Mouse (Mus musculus) midbrain, embryonic 16.5 days (tissue): ENCODE measurements around the gene Egr2. TPM values are rescaled to one million over a fixed set of nuclear protein-coding genes. Genes with fewer than 3 reads are reported as not detected.

Source experiments
- ATAC-seq: fragments of 200-750 bp; cut with Nextera tagmentation; 2 replicates; pipeline ENCODE4 v1.8.0; 2017; ENCODE audit warnings: moderate TSS enrichment
- H3K27ac ChIP-seq: fragments of 300-500 bp; sonication (generic); 2 replicates; pipeline ENCODE4 v1.5.1; 2014; ENCODE audit warnings: mild to moderate bottlenecking, low read length, mixed read lengths
- H3K27me3 ChIP-seq: fragments of 300-500 bp; sonication (generic); 2 replicates; pipeline ENCODE4 v1.6.1; 2014; ENCODE audit warnings: low read depth, low read length, mixed read lengths; ENCODE audit not compliant: control insufficient read depth, insufficient read depth
- H3K36me3 ChIP-seq: fragments of 300-500 bp; sonication (generic); 2 replicates; pipeline ENCODE4 v1.6.1; 2014; ENCODE audit warnings: mild to moderate bottlenecking, low read length, moderate library complexity, mixed read lengths; ENCODE audit not compliant: control insufficient read depth, insufficient read depth
- H3K4me1 ChIP-seq: fragments of 300-500 bp; sonication (generic); 2 replicates; pipeline ENCODE4 v1.6.1; 2014; ENCODE audit warnings: mild to moderate bottlenecking, low read length, mixed read lengths; ENCODE audit not compliant: control insufficient read depth, insufficient read depth
- H3K4me2 ChIP-seq: fragments of 300-500 bp; sonication (generic); 2 replicates; pipeline ENCODE4 v1.6.1; 2014; ENCODE audit warnings: mild to moderate bottlenecking, low read length, mixed read lengths
- H3K4me3 ChIP-seq: fragments of 300-500 bp; sonication (generic); 2 replicates; pipeline ENCODE4 v1.5.1; 2014; ENCODE audit warnings: low read depth, mild to moderate bottlenecking, low read length, moderate library complexity, mixed read lengths
- H3K9ac ChIP-seq: fragments of 300-500 bp; sonication (generic); 2 replicates; pipeline ENCODE4 v1.6.1; 2014; ENCODE audit warnings: low read depth, low read length, mixed read lengths
- H3K9me3 ChIP-seq: fragments of 300-500 bp; sonication (generic); replicated peaks from 2 replicates; pipeline ENCODE4 v1.6.1; 2014; ENCODE audit warnings: mild to moderate bottlenecking, low read length, mixed read lengths; ENCODE audit not compliant: control insufficient read depth, poor library complexity, severe bottlenecking
- WGBS: fragments of 180-500 bp; shearing (Covaris S2); extraction: QIAGEN DNeasy Blood & Tissue Kit; methylation state at CpG from one replicate; pipeline ENCODE4 v1.1.7; 2014; 5-methylcytosine and 5-hydroxymethylcytosine counted together
- polyA plus RNA-seq: library from polyadenylated mRNA; unstranded; fragments of >200 nt; fragmentation: Nextera tagmentation; extraction: Ambion mirVana; gene quantifications from 2 replicates; pipeline ENCODE4 v1.2.1, GENCODE M21; 2015

The Egr2 gene
- polyA plus RNA-seq, 1 experiment from 2014 or later, result 0.45 TPM

DNA sequence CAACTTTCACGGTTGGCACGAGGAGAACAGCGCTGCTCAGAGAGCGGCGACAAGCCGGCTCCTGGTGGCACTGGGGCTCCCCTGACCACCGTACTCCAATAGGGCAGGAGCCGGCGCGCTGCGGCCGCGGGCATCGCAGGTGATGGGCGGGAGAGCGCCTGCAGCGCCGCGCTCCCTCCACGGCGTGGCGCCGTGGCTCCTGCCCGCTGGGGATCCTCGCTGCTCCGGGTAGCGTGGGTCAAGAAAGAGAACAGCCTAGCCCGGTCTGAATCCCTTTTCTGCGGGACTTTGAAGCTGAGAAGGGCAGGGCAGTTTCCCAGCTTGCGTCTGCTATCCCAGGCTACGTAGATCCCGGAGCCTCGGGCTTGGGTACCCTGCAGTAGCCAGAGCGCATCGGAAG, 697 bp downstream of the Egr2 start:
- Histone ChIP-seq H3K9me3 (no peaks in the 10 kb centered on the region), H3K4me2 (peak overlapping the region; percentile 93), H3K36me3 (no peaks in the 10 kb centered on the region), H3K9ac (no peak overlapping the region), H3K27me3 (peaks cover 70% of the 10 kb centered on the region), H3K27ac (no peak overlapping the region), H3K4me1 (peaks cover 37% of the 10 kb centered on the region), H3K4me3 (peak overlapping the region; percentile 57)
- under 1% methylated on average over 35 of the region's 35 CpGs for WGBS
- peak; percentile 46; the same call in 1 of the 2 replicates for ATAC-seq

DNA sequence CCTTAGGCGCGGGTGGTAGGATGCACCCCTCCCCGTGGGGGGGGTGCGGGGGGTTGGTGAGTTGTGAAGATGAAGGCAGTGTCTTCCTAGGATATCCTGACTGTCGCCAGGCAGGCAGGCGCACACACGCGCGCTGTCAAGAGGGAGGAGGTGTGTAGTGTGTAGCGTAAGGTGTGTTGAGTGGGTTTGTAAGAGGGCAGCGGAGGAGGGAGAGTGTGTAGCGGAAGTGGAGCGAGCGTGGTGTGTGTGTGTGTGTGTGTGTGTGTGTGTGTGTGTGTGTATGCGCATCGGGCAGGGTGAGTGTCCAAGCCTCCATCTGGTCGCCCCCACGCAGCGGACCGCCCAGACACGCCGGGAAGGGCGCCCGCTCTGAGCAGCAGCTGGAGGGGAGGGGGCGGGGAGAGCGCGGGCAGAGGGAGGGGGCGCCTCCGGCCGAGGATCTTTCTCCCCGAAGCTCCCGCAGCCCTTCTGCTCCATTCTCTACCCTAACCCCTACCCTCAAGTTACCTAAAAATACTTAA, 1.4 kb downstream of the Egr2 start:
- Histone ChIP-seq H3K4me1 (peaks cover 37% of the 10 kb centered on the region), H3K9ac (peak overlapping the region; percentile 42; the same call in 1 of the 2 replicates), H3K9me3 (no peaks in the 10 kb centered on the region), H3K4me2 (peak overlapping the region; percentile 93), H3K27me3 (peaks cover 75% of the 10 kb centered on the region), H3K27ac (no peak overlapping the region), H3K36me3 (no peaks in the 10 kb centered on the region), H3K4me3 (peak overlapping the region; percentile 57)
- peak; percentile 34 for ATAC-seq
- under 1% methylated on average over 17 of the region's 32 CpGs for WGBS

DNA sequence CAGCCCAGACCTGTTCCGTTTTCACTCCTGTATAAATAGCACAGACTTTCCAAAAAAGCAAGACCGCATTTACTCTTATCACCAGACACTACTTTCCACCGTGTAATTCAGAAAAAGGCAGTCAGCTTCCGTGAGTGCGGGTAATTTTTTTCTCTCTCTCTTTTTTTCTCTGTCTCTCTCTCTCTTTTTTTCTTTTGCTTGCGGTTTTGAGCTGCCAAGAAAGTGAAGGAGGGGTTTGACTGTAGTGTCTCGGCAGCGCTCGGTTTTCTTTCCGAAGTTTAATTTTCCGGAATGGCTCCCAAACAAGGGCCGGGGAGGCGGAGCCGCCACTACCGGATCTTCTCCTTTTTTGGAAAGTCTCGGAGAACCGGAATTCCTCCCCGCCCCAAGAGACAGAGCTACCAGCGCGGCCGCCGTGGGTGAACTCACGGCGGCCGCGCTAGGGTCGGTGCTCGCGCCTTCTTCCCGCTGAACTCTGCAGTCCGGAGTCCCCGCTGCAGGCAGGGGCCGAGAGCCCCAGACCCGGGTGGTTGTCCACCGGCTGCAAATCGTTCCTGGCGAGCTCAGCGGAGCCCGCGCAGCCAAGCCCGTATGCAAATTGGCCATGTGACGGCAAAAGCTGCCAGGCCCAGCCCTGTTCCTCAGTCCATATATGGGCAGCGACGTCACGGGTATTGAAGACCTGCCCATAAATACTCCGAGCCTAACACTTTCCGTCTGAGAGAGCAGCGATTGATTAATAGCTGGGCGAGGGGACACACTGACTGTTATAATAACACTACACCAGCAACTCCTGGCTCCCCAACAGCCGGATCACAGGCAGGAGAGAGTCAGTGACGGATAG, 2.1 kb downstream of the Egr2 start:
- H3K4me2 ChIP-seq, result peak overlapping the region; percentile 93
- no peaks in the 10 kb centered on the region for H3K36me3 ChIP-seq
- no peaks in the 10 kb centered on the region for H3K9me3 ChIP-seq
- ATAC-seq, result peak; percentile 83
- peak overlapping the region; percentile 57 for H3K4me3 ChIP-seq
- WGBS, result under 1% methylated on average over 51 of the region's 51 CpGs
- peaks cover 81% of the 10 kb centered on the region for H3K27me3 ChIP-seq
- H3K27ac ChIP-seq, result no peak overlapping the region
- peak overlapping the region; percentile 60 for H3K9ac ChIP-seq
- H3K4me1 ChIP-seq, result peaks cover 37% of the 10 kb centered on the region

DNA sequence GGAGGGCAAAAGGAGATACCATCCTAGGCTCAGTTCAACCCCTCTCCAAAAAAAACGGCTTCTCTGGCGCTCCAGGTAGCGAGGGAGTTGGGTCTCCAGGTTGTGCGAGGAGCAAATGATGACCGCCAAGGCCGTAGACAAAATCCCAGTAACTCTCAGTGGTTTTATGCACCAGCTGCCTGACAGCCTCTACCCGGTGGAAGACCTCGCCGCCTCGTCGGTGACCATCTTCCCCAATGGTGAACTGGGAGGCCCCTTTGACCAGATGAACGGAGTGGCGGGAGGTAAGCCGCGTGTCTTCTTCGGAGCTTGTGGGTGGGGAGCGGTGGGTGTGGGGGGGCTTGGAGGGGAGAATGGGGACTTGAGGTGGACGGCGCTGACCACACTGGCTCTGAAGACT, 2.8 kb downstream of the Egr2 start:
- no peaks in the 10 kb centered on the region for H3K9me3 ChIP-seq
- peak overlapping the region; percentile 57 for H3K4me3 ChIP-seq
- no peaks in the 10 kb centered on the region for H3K36me3 ChIP-seq
- no peak overlapping the region for H3K9ac ChIP-seq
- peak overlapping the region; percentile 93 for H3K4me2 ChIP-seq
- peaks cover 37% of the 10 kb centered on the region for H3K4me1 ChIP-seq
- H3K27ac ChIP-seq, result no peak overlapping the region
- WGBS, result under 1% methylated on average over 19 of the region's 19 CpGs
- ATAC-seq, result no peak
- peaks cover 77% of the 10 kb centered on the region for H3K27me3 ChIP-seq

DNA sequence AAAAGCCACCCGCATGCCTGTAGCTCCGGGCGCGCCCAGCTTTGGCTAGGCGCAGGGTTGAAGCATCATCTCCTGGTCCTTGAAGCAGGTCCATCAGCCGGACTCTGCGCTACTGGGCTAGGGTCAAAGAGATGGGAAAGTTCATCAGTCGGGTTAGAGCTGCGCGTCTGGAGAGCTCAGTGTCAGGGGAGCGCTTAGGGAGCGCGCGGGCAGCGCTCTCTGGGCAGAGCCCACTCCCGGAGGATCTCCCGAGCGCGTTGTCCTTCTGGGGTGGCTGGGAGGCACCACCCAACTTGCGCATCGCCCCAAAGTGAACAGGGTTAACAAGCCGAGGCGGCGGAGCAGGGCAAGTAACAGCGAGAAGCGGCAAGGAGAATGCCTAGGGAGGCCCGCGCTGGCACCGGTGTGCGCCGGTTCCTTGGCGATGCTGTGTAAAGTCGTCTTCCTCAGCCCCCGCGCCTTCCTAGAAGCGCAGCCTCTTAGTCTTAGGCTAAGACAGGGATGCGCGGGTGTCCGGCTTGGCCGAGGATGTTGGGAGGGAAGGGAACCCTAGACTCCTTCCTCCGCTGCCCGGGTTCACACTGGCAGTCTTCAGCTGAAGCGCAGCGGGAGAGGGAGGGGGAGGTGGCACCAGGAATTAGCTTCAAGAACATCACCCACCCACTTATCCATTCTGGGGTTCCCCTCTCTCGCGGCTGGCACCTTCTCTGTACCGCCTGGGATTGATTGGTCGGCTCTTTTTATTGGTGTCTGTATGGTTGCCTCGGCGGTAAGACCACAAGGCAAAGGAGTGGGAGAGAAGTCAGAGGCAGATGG, 3.5 kb downstream of the Egr2 start:
- peak overlapping the region; percentile 19 for H3K4me3 ChIP-seq
- no peak overlapping the region for H3K9ac ChIP-seq
- peaks cover 37% of the 10 kb centered on the region for H3K4me1 ChIP-seq
- no peak overlapping the region for H3K27ac ChIP-seq
- no peaks in the 10 kb centered on the region for H3K9me3 ChIP-seq
- under 1% methylated on average over 50 of the region's 50 CpGs for WGBS
- peak overlapping the region; percentile 93 for H3K4me2 ChIP-seq
- no peaks in the 10 kb centered on the region for H3K36me3 ChIP-seq
- no peak for ATAC-seq
- H3K27me3 ChIP-seq, result peaks cover 70% of the 10 kb centered on the region

DNA sequence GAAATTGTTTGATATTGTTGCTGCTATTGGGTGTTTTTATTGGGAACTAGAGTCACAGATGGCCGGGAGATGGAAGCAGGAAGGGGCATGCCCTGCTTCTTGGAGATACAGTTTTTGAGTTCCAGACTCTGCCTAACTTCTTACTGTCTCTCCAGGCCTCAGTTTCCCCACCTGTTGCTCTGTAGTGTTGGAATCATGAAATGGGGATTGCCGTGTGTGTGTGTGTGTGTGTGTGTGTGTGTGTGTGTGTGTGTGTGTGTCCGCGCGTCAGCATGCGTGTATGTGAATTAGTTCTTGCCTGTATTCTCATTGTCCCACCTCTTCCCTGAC, 4.1 kb downstream of the Egr2 start:
- peaks cover 64% of the 10 kb centered on the region for H3K27me3 ChIP-seq
- H3K4me2 ChIP-seq, result peak overlapping the region; percentile 93
- 33% methylated on average over 6 of the region's 6 CpGs for WGBS
- H3K36me3 ChIP-seq, result peaks cover under 1% of the 10 kb centered on the region; the same call in 1 of the 2 replicates
- no peak overlapping the region for H3K9ac ChIP-seq
- ATAC-seq, result no peak
- H3K27ac ChIP-seq, result no peak overlapping the region
- H3K4me3 ChIP-seq, result no peak overlapping the region
- H3K9me3 ChIP-seq, result no peaks in the 10 kb centered on the region
- H3K4me1 ChIP-seq, result peaks cover 37% of the 10 kb centered on the region

DNA sequence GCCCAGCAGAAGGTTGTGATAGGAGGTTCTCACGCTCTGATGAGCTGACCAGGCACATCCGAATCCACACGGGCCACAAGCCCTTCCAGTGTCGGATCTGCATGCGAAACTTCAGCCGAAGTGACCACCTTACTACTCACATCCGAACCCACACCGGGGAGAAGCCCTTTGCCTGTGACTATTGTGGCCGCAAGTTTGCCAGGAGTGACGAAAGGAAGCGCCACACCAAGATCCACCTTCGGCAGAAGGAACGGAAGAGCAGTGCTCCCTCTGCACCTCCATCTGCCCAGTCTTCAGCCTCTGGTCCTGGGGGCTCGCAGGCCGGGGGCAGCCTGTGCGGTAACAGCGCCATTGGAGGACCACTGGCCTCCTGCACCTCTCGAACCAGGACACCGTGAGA, 5.3 kb downstream of the Egr2 start:
- Histone ChIP-seq H3K4me2 (no peak overlapping the region), H3K27me3 (peaks cover 52% of the 10 kb centered on the region), H3K36me3 (peaks cover 2% of the 10 kb centered on the region; the same call in 1 of the 2 replicates), H3K4me1 (peaks cover 36% of the 10 kb centered on the region), H3K9ac (no peak overlapping the region), H3K4me3 (no peak overlapping the region), H3K27ac (no peak overlapping the region), H3K9me3 (no peaks in the 10 kb centered on the region)
- ATAC-seq, result no peak
- WGBS, result 14% methylated on average over 19 of the region's 19 CpGs

DNA sequence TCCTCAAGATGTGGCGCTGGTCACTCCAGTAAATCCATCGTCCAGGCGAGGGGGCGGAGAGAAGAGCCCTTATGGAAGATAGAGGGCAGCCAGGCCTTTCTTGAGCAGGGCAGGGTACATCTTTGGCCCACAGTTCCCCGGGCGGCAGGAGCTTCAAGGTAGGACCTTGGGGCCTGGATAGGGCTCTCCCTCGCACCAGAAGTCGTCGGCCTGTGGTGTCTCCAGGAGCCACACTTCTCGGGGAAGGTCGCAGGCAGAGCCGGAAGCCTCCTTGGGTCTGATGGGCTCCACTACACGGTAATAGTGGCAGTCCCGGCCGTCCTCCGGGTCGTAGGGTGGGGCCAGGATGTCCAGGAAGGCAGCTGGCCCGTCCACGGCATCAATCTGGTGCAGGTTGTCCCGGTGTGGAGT, 12.6 kb downstream of the Egr2 start:
- no peak for ATAC-seq
- Histone ChIP-seq H3K36me3 (peaks cover 2% of the 10 kb centered on the region; the same call in 1 of the 2 replicates), H3K27me3 (no peaks in the 10 kb centered on the region; the same call in 1 of the 2 replicates), H3K9me3 (no peaks in the 10 kb centered on the region), H3K9ac (peak overlapping the region; percentile 93), H3K27ac (peak overlapping the region; percentile 89), H3K4me1 (peaks cover 34% of the 10 kb centered on the region), H3K4me3 (peak overlapping the region; percentile 88), H3K4me2 (peak overlapping the region; percentile 97)
- WGBS, result under 1% methylated on average over 20 of the region's 20 CpGs
